Mouse (Mus musculus): Measurements from ENCODE around the gene Mif4gd. TPM values are rescaled to one million over a fixed set of nuclear protein-coding genes. Genes with fewer than 3 reads are reported as not detected.

Gene Mif4gd
- polyA plus RNA-seq, 1 experiment from 2014 or later: 57.3 TPM

- WGBS: 28% methylated on average over 9 of the region's 9 CpGs
- Histone ChIP-seq H3K9me3 (replicated peaks; ENCODE audit: low read length) (no peaks in the 10 kb centered on the region), H3K9ac (ENCODE audit: low read depth, low read length) (peak overlapping the region; percentile 6; the same call in 1 of the 2 replicates), H3K36me3 (ENCODE audit: insufficient read depth, low read length) (peaks cover 12% of the 10 kb centered on the region; the same call in 1 of the 2 replicates), H3K27me3 (ENCODE audit: insufficient read depth, low read length) (no peaks in the 10 kb centered on the region), H3K4me2 (ENCODE audit: low read length) (peak overlapping the region; percentile 11; the same call in 1 of the 2 replicates), H3K27ac (peak overlapping the region; percentile 85), H3K4me1 (replicated peaks; ENCODE audit: insufficient read depth, low read length) (no peaks in the 10 kb centered on the region), H3K4me3 (replicated peaks; ENCODE audit: low read depth, low read length) (no peak overlapping the region)
- ATAC-seq (replicated peaks; ENCODE audit: low FRiP score, low read depth): 0 out of 2 replicates have a peak, but pooled peaks have one; percentile 4
- no peak for TF ChIP-seq CTCF (IDR thresholded peaks at IDR 0.05; ENCODE audit: low read depth)
- DNase-seq (ENCODE audit: low spot score): peak; percentile 75
Measured at GRCm38 (mm10) chr11:115625877-115626276, 13.1 kb upstream of the Mif4gd start.

- Histone ChIP-seq H3K9me3 (replicated peaks; ENCODE audit: low read length) (no peaks in the 10 kb centered on the region), H3K4me2 (ENCODE audit: low read length) (no peak overlapping the region), H3K27me3 (ENCODE audit: insufficient read depth, low read length) (no peaks in the 10 kb centered on the region), H3K36me3 (ENCODE audit: insufficient read depth, low read length) (peaks cover 22% of the 10 kb centered on the region), H3K27ac (no peak overlapping the region), H3K4me1 (replicated peaks; ENCODE audit: insufficient read depth, low read length) (no peaks in the 10 kb centered on the region), H3K9ac (ENCODE audit: low read depth, low read length) (no peak overlapping the region), H3K4me3 (replicated peaks; ENCODE audit: low read depth, low read length) (no peak overlapping the region)
- TF ChIP-seq CTCF (IDR thresholded peaks at IDR 0.05; ENCODE audit: low read depth): peak; percentile 64
- DNase-seq (ENCODE audit: low spot score) (peak; percentile 54), ATAC-seq (replicated peaks; ENCODE audit: low FRiP score, low read depth) (no peak)
- WGBS: 68% methylated on average over 9 of the region's 9 CpGs
Measured at GRCm38 (mm10) chr11:115623487-115624070, 10.8 kb upstream of the Mif4gd start.

- H3K9me3 ChIP-seq (replicated peaks; ENCODE audit: low read length): no peaks in the 10 kb centered on the region
- no peaks in the 10 kb centered on the region for H3K27me3 ChIP-seq (ENCODE audit: insufficient read depth, low read length)
- H3K9ac ChIP-seq (ENCODE audit: low read depth, low read length): no peak overlapping the region
- 92% methylated on average over 7 of the region's 7 CpGs for WGBS
- no peaks in the 10 kb centered on the region for H3K4me1 ChIP-seq (replicated peaks; ENCODE audit: insufficient read depth, low read length)
- DNase-seq (ENCODE audit: low spot score) (no peak), ATAC-seq (replicated peaks; ENCODE audit: low FRiP score, low read depth) (no peak)
- H3K36me3 ChIP-seq (ENCODE audit: insufficient read depth, low read length): peaks cover 37% of the 10 kb centered on the region
- no peak overlapping the region for H3K4me2 ChIP-seq (ENCODE audit: low read length)
- no peak overlapping the region for H3K27ac ChIP-seq
- no peak overlapping the region for H3K4me3 ChIP-seq (replicated peaks; ENCODE audit: low read depth, low read length)
- TF ChIP-seq CTCF (IDR thresholded peaks at IDR 0.05; ENCODE audit: low read depth): no peak
Measured at GRCm38 (mm10) chr11:115619949-115620348, 7.2 kb upstream of the Mif4gd start.

- Histone ChIP-seq H3K4me1 (replicated peaks; ENCODE audit: insufficient read depth, low read length) (0 out of 2 replicates have a peak, but pooled peaks cover 7% of the 10 kb centered on the region), H3K27me3 (ENCODE audit: insufficient read depth, low read length) (no peaks in the 10 kb centered on the region), H3K27ac (no peak overlapping the region), H3K9ac (ENCODE audit: low read depth, low read length) (no peak overlapping the region), H3K4me3 (replicated peaks; ENCODE audit: low read depth, low read length) (no peak overlapping the region), H3K36me3 (ENCODE audit: insufficient read depth, low read length) (peaks cover 37% of the 10 kb centered on the region), H3K9me3 (replicated peaks; ENCODE audit: low read length) (no peaks in the 10 kb centered on the region), H3K4me2 (ENCODE audit: low read length) (no peak overlapping the region)
- 85% methylated on average over 16 of the region's 16 CpGs for WGBS
- TF ChIP-seq CTCF (IDR thresholded peaks at IDR 0.05; ENCODE audit: low read depth): no peak
- no peak for DNase-seq (ENCODE audit: low spot score)
- no peak for ATAC-seq (replicated peaks; ENCODE audit: low FRiP score, low read depth)
Measured at GRCm38 (mm10) chr11:115618732-115619516, 6.2 kb upstream of the Mif4gd start.

- H3K27me3 ChIP-seq (ENCODE audit: insufficient read depth, low read length): no peaks in the 10 kb centered on the region
- 88% methylated on average over 2 of the region's 2 CpGs for WGBS
- ATAC-seq (replicated peaks; ENCODE audit: low FRiP score, low read depth) (no peak), DNase-seq (ENCODE audit: low spot score) (no peak)
- 0 out of 2 replicates have a peak, but pooled peaks cover 13% of the 10 kb centered on the region for H3K4me1 ChIP-seq (replicated peaks; ENCODE audit: insufficient read depth, low read length)
- no peak overlapping the region for H3K27ac ChIP-seq
- no peak overlapping the region for H3K4me3 ChIP-seq (replicated peaks; ENCODE audit: low read depth, low read length)
- no peaks in the 10 kb centered on the region for H3K9me3 ChIP-seq (replicated peaks; ENCODE audit: low read length)
- peaks cover 36% of the 10 kb centered on the region for H3K36me3 ChIP-seq (ENCODE audit: insufficient read depth, low read length)
- H3K9ac ChIP-seq (ENCODE audit: low read depth, low read length): no peak overlapping the region
- no peak overlapping the region for H3K4me2 ChIP-seq (ENCODE audit: low read length)
- TF ChIP-seq CTCF (IDR thresholded peaks at IDR 0.05; ENCODE audit: low read depth): no peak
Measured at GRCm38 (mm10) chr11:115618001-115618400, 5.2 kb upstream of the Mif4gd start.

GRCm38 (mm10) chr11:115616893-115617292 is 4.1 kb upstream of the Mif4gd start:
- no peak for TF ChIP-seq CTCF (IDR thresholded peaks at IDR 0.05; ENCODE audit: low read depth)
- 0 out of 2 replicates have a peak, but pooled peaks cover 14% of the 10 kb centered on the region for H3K4me1 ChIP-seq (replicated peaks; ENCODE audit: insufficient read depth, low read length)
- DNase-seq (ENCODE audit: low spot score) (no peak), ATAC-seq (replicated peaks; ENCODE audit: low FRiP score, low read depth) (no peak)
- H3K4me2 ChIP-seq (ENCODE audit: low read length): no peak overlapping the region
- peaks cover 26% of the 10 kb centered on the region for H3K36me3 ChIP-seq (ENCODE audit: insufficient read depth, low read length)
- no peaks in the 10 kb centered on the region for H3K9me3 ChIP-seq (replicated peaks; ENCODE audit: low read length)
- no peak overlapping the region for H3K27ac ChIP-seq
- no peak overlapping the region for H3K9ac ChIP-seq (ENCODE audit: low read depth, low read length)
- 72% methylated on average over 6 of the region's 6 CpGs for WGBS
- H3K4me3 ChIP-seq (replicated peaks; ENCODE audit: low read depth, low read length): no peak overlapping the region
- no peaks in the 10 kb centered on the region for H3K27me3 ChIP-seq (ENCODE audit: insufficient read depth, low read length)
